Mouse (Mus musculus): ENCODE data around the gene Adamts17. TPM values are rescaled to one million over a fixed set of nuclear protein-coding genes. Genes with fewer than 3 reads are reported as not detected.

The Adamts17 gene
- polyA plus RNA-seq, 2 experiments, result 16.0 to 19.5 TPM

DNA sequence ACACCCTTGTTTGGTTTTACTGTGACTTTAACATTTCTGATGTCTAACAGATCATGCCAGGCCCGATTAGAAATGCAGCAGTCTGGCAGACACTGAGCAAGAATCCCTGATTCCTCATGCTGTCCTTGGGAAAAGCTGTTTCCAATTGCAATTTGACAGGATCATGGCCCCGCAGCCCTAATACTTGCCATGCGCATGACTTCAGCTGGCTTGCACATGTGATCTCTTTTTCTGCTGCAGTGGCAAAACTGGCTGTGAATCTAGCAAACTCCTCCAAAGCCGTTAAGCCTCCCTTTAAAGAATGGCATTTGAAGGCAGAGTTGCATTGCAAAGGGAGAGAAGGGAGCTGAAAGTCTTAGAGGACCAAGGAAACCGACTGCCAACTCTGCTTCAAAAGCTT lies 40.7 kb upstream of the Adamts17 start:
- no peak overlapping the region for H3K4me3 ChIP-seq (replicated peaks; ENCODE audit: low read length)
- DNase-seq (ENCODE audit: low spot score) (peak; percentile 64), ATAC-seq (ENCODE audit: low FRiP score, low read depth) (peak; percentile 47; the same call in 1 of the 2 replicates)
- H3K36me3 ChIP-seq (ENCODE audit: control insufficient read depth, insufficient read depth, low read length), result no peaks in the 10 kb centered on the region; the same call in 1 of the 2 replicates
- no peak overlapping the region for H3K4me2 ChIP-seq (replicated peaks; ENCODE audit: low read depth, low read length, severe bottlenecking)
- no peak overlapping the region for H3K27ac ChIP-seq (replicated peaks; ENCODE audit: low read depth, low read length)
- H3K27me3 ChIP-seq (ENCODE audit: control insufficient read depth, insufficient read depth, low read length), result no peaks in the 10 kb centered on the region
- TF ChIP-seq POLR2A (IDR thresholded peaks at IDR 0.05; ENCODE audit: borderline replicate concordance, extremely low read depth, insufficient read depth, insufficient read length), result no peak
- no peak overlapping the region for H3K9ac ChIP-seq (ENCODE audit: low read depth, low read length, severe bottlenecking)
- H3K9me3 ChIP-seq (ENCODE audit: control insufficient read depth, low read length), result no peaks in the 10 kb centered on the region
- H3K4me1 ChIP-seq (ENCODE audit: control insufficient read depth, insufficient read depth, low read length), result peaks cover 5% of the 10 kb centered on the region; the same call in 1 of the 2 replicates
- 24% methylated on average over 5 of the region's 5 CpGs for WGBS

DNA sequence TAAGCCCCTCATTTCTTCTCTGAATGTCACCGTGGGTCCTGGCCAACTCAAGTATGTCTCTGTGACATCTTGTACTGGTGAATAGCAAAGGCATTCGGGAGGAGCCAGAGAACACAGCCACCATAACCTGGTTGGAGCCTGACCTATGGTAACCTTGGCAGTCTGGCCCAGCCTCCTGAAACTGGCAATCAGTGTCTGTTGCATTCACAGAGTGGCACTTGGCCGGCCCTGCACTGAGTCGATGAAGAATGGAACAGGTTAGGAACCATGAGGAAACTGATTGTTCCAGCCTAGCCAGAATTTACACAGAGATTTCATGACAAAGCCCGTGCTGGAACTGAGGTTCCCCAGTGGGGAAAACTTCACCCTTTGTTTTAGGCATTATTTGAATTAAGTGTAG lies 38.8 kb upstream of the Adamts17 start:
- no peak for ATAC-seq (ENCODE audit: low FRiP score, low read depth)
- no peaks in the 10 kb centered on the region; the same call in 1 of the 2 replicates for H3K36me3 ChIP-seq (ENCODE audit: control insufficient read depth, insufficient read depth, low read length)
- TF ChIP-seq POLR2A (IDR thresholded peaks at IDR 0.05; ENCODE audit: borderline replicate concordance, extremely low read depth, insufficient read depth, insufficient read length), result no peak
- no peak overlapping the region for H3K4me3 ChIP-seq (replicated peaks; ENCODE audit: low read length)
- H3K4me2 ChIP-seq (replicated peaks; ENCODE audit: low read depth, low read length, severe bottlenecking), result no peak overlapping the region
- peaks cover 5% of the 10 kb centered on the region; the same call in 1 of the 2 replicates for H3K4me1 ChIP-seq (ENCODE audit: control insufficient read depth, insufficient read depth, low read length)
- no peaks in the 10 kb centered on the region for H3K27me3 ChIP-seq (ENCODE audit: control insufficient read depth, insufficient read depth, low read length)
- no peaks in the 10 kb centered on the region for H3K9me3 ChIP-seq (ENCODE audit: control insufficient read depth, low read length)
- no peak overlapping the region for H3K9ac ChIP-seq (ENCODE audit: low read depth, low read length, severe bottlenecking)
- DNase-seq (ENCODE audit: low spot score), result no peak
- no peak overlapping the region for H3K27ac ChIP-seq (replicated peaks; ENCODE audit: low read depth, low read length)
- WGBS, result 85% methylated on average over 5 of the region's 5 CpGs

DNA sequence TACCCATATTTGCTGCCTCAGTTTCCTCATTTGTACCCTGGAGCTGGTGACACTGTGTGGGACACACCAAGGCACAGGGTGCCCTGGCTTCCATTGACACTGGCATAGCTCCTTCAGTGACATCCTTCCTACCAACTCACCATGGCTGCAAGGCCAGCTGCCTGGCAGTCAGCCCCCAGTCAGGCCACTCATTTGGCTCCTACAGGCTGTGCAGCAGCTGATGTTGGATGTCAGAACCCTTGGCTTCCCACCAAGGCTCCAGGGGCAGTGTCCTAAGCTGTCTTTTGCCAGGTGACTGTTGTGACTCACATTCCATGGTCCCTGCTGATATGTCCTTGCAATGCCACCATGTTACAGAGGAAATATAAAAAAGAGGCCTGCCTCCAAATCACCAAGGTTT lies 37.8 kb upstream of the Adamts17 start:
- Histone ChIP-seq H3K4me3 (replicated peaks; ENCODE audit: low read length) (no peak overlapping the region), H3K9ac (ENCODE audit: low read depth, low read length, severe bottlenecking) (no peak overlapping the region), H3K27ac (replicated peaks; ENCODE audit: low read depth, low read length) (no peak overlapping the region), H3K27me3 (ENCODE audit: control insufficient read depth, insufficient read depth, low read length) (no peaks in the 10 kb centered on the region), H3K4me2 (replicated peaks; ENCODE audit: low read depth, low read length, severe bottlenecking) (no peak overlapping the region), H3K9me3 (ENCODE audit: control insufficient read depth, low read length) (no peaks in the 10 kb centered on the region), H3K36me3 (ENCODE audit: control insufficient read depth, insufficient read depth, low read length) (no peaks in the 10 kb centered on the region; the same call in 1 of the 2 replicates), H3K4me1 (ENCODE audit: control insufficient read depth, insufficient read depth, low read length) (peaks cover 5% of the 10 kb centered on the region; the same call in 1 of the 2 replicates)
- no peak for DNase-seq (ENCODE audit: low spot score)
- TF ChIP-seq POLR2A (IDR thresholded peaks at IDR 0.05; ENCODE audit: borderline replicate concordance, extremely low read depth, insufficient read depth, insufficient read length), result no peak
- no peak for ATAC-seq (ENCODE audit: low FRiP score, low read depth)

DNA sequence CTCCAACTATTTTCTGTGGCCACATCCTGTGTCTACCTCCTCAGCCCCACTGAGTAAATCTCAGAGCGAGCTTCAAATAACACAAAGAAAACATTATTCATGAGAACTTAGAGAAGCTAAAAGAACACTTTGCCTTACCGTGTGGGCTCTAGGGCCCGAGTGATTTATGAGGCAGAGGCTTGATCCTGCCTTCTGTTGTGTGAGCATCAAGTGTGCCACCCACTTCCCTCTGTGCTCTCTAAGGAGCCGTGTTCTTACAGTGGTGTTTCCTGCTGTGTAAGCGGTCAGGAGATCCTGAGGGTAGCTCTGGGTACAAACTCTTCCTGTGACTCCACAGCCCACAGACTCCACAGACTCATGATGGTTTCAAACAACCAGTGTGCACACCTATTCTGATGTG lies 35.7 kb upstream of the Adamts17 start:
- Histone ChIP-seq H3K9ac (ENCODE audit: low read depth, low read length, severe bottlenecking) (no peak overlapping the region), H3K27me3 (ENCODE audit: control insufficient read depth, insufficient read depth, low read length) (no peaks in the 10 kb centered on the region), H3K36me3 (ENCODE audit: control insufficient read depth, insufficient read depth, low read length) (no peaks in the 10 kb centered on the region), H3K4me2 (replicated peaks; ENCODE audit: low read depth, low read length, severe bottlenecking) (no peak overlapping the region), H3K27ac (replicated peaks; ENCODE audit: low read depth, low read length) (no peak overlapping the region), H3K4me3 (replicated peaks; ENCODE audit: low read length) (no peak overlapping the region), H3K9me3 (ENCODE audit: control insufficient read depth, low read length) (no peaks in the 10 kb centered on the region), H3K4me1 (ENCODE audit: control insufficient read depth, insufficient read depth, low read length) (0 out of 2 replicates have a peak, but pooled peaks cover 2% of the 10 kb centered on the region)
- TF ChIP-seq POLR2A (IDR thresholded peaks at IDR 0.05; ENCODE audit: borderline replicate concordance, extremely low read depth, insufficient read depth, insufficient read length), result no peak
- DNase-seq (ENCODE audit: low spot score) (no peak), ATAC-seq (ENCODE audit: low FRiP score, low read depth) (no peak)
- WGBS, result 40% methylated on average over 5 of the region's 5 CpGs

DNA sequence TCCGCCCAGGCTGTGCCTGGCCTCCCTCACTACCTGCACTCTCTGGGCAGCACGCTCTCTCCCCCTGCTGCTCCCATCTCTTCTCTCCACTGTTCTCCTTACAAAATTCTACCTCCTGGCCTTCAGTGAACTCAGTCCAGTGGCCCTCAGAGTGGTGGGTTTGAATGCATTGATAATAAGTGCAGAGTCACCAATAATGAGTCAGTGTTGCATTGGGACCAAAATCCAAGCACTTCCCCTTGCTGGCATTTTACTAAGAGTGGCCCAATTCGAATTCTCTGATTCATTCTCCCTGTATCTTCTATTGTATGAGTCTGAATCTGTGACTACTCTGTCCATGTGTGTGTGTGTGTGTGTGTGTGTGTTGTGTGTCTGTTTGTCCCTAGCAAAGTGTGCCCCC lies 32.7 kb upstream of the Adamts17 start:
- no peaks in the 10 kb centered on the region for H3K36me3 ChIP-seq (ENCODE audit: control insufficient read depth, insufficient read depth, low read length)
- no peak overlapping the region for H3K4me3 ChIP-seq (replicated peaks; ENCODE audit: low read length)
- 0 out of 2 replicates have a peak, but pooled peaks cover 2% of the 10 kb centered on the region for H3K4me1 ChIP-seq (ENCODE audit: control insufficient read depth, insufficient read depth, low read length)
- no peaks in the 10 kb centered on the region for H3K27me3 ChIP-seq (ENCODE audit: control insufficient read depth, insufficient read depth, low read length)
- H3K4me2 ChIP-seq (replicated peaks; ENCODE audit: low read depth, low read length, severe bottlenecking), result no peak overlapping the region
- H3K9ac ChIP-seq (ENCODE audit: low read depth, low read length, severe bottlenecking), result no peak overlapping the region
- ATAC-seq (ENCODE audit: low FRiP score, low read depth) (no peak), DNase-seq (ENCODE audit: low spot score) (no peak)
- H3K27ac ChIP-seq (replicated peaks; ENCODE audit: low read depth, low read length), result no peak overlapping the region
- WGBS, result 74% methylated on average over 3 of the region's 3 CpGs
- no peak for TF ChIP-seq POLR2A (IDR thresholded peaks at IDR 0.05; ENCODE audit: borderline replicate concordance, extremely low read depth, insufficient read depth, insufficient read length)
- H3K9me3 ChIP-seq (ENCODE audit: control insufficient read depth, low read length), result no peaks in the 10 kb centered on the region

DNA sequence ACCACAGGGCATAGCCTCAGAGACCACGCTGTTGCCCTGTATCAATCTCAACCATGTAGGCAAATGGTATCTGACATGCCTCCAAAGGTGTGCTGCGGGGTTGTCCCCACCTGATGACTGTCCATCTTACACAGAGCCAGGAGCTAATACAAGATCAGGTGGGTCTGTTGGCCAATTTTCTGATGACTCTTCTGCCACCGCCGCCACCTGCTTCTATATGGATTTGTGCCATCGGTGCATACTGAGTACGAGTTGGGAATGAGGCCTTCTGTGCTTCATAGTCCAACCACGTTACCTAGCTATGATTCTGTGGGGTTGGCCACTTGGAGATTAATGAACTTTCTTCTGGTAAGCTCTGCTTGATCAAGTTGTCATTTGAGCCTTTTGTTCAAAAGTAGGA lies 29.1 kb upstream of the Adamts17 start:
- Histone ChIP-seq H3K4me2 (replicated peaks; ENCODE audit: low read depth, low read length, severe bottlenecking) (no peak overlapping the region), H3K4me1 (ENCODE audit: control insufficient read depth, insufficient read depth, low read length) (peaks cover 14% of the 10 kb centered on the region), H3K27ac (replicated peaks; ENCODE audit: low read depth, low read length) (no peak overlapping the region), H3K9ac (ENCODE audit: low read depth, low read length, severe bottlenecking) (no peak overlapping the region), H3K4me3 (replicated peaks; ENCODE audit: low read length) (no peak overlapping the region), H3K9me3 (ENCODE audit: control insufficient read depth, low read length) (no peaks in the 10 kb centered on the region), H3K36me3 (ENCODE audit: control insufficient read depth, insufficient read depth, low read length) (no peaks in the 10 kb centered on the region), H3K27me3 (ENCODE audit: control insufficient read depth, insufficient read depth, low read length) (no peaks in the 10 kb centered on the region)
- no peak for TF ChIP-seq POLR2A (IDR thresholded peaks at IDR 0.05; ENCODE audit: borderline replicate concordance, extremely low read depth, insufficient read depth, insufficient read length)
- no peak for ATAC-seq (ENCODE audit: low FRiP score, low read depth)
- WGBS, result 92% methylated on average over 7 of the region's 7 CpGs
- DNase-seq (ENCODE audit: low spot score), result no peak

Measured in limb, embryonic 14.5 days (tissue).